Mouse (Mus musculus): ENCODE results near the gene Nwd2.

GRCm38 (mm10) chr5:63811819-63812508 is 163.1 kb downstream of the Nwd2 start, which contains the start of gene 0610040J01Rik:
- TF ChIP-seq CTCF (IDR thresholded peaks at IDR 0.05; ENCODE audit: borderline replicate concordance, insufficient read depth, low read length): 0 out of 2 replicates have a peak, but pooled peaks have one; percentile 18
- TF ChIP-seq POLR2A (IDR thresholded peaks at IDR 0.05; ENCODE audit: low read depth, low read length): no peak
